Mouse (Mus musculus) telencephalon, adult 2 months (tissue): ENCODE data around the gene Csnk1d.

Experiments
- DNase-seq: peaks from one replicate; pipeline ENCODE4 v3.0.0-alpha.2; 2011; ENCODE audit warnings: low read depth, low spot score

The Csnk1d gene

GRCm38 (mm10) chr11:120913796-120914195, 77.3 kb downstream of the Csnk1d start:
- DNase-seq = no peak
